In the genomic region with DNA sequence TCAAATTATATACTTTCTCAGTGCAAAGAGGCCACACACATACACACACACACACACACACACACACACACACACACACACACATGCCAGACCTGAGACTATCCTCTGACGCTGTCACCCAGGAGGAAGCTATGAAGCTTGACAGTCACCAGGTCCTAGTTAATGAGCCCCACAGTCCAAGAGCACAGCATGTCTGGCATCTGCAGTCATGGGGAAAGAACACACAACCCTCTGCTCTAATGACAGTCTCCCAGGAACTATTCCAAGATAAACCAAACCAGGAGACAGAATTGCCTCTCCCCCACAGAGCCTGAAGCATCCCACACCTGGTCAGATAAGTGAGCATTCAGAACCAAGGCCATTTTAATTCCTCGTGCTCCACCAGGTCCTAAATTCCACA, we compare ENCODE assay signal across 10 mouse cellular contexts.
A peak's percentile ranks its signal among the peaks of the same experiment; 100 is the strongest.
DNase-seq lines count a peak whose midpoint lies in the region; ATAC-seq lines count a peak whose summit lies in the region.
"Had no signal": no experiment of that assay in that cellular context is flagged by ENCODE, and none has a peak within 500 bp of the region (broad histone marks: within the 10 kb centered on the region; RNA-seq: fewer than 3 reads in every experiment).

No protein-coding gene starts in this region.

- H3K36me3 ChIP-seq in hindbrain, embryonic 12.5 days: no peaks in the 10 kb centered on the region
- no peaks in the 10 kb centered on the region for H3K36me3 ChIP-seq in hindbrain, embryonic 11.5 days (ENCODE audit: control insufficient read depth, insufficient read depth, low read length)
- no peaks in the 10 kb centered on the region for H3K36me3 ChIP-seq in hindbrain, embryonic 16.5 days (ENCODE audit: control insufficient read depth, insufficient read depth, low read length)

- DNase-seq in hindbrain, embryonic 11.5 days (ENCODE audit: low spot score): no peak
- peak; percentile 64 for DNase-seq in adipocyte (ENCODE audit: low spot score)
- peak; percentile 68 for DNase-seq in cerebellum, adult 9-10 months
- DNase-seq in layer of hippocampus, adult 9-11 months: no peak
- no peak for DNase-seq in layer of hippocampus, adult 8-10 months (ENCODE audit: low spot score in 2 of 2)
- DNase-seq: adrenal gland, adult 8-10 months had no signal

- no peak overlapping the region; the same call in 1 of the 2 replicates for H3K27ac ChIP-seq in hindbrain, embryonic 12.5 days
- no peak overlapping the region for H3K27ac ChIP-seq in hindbrain, embryonic 11.5 days (ENCODE audit: low read depth, low read length)
- no peak overlapping the region for H3K27ac ChIP-seq in hindbrain, embryonic 16.5 days (ENCODE audit: low read depth, low read length)

- H3K4me1 ChIP-seq in hindbrain, embryonic 12.5 days: no peaks in the 10 kb centered on the region
- no peaks in the 10 kb centered on the region for H3K4me1 ChIP-seq in hindbrain, embryonic 11.5 days (replicated peaks; ENCODE audit: control insufficient read depth, insufficient read depth, low read length)
- H3K4me1 ChIP-seq in hindbrain, embryonic 16.5 days (ENCODE audit: control insufficient read depth, insufficient read depth, low read depth, low read length): no peaks in the 10 kb centered on the region; the same call in 1 of the 2 replicates

- 0 out of 2 replicates have a peak, but pooled peaks have one; percentile 38 for ATAC-seq in hindbrain, embryonic 12.5 days (ENCODE audit: low FRiP score)
- ATAC-seq in hindbrain, embryonic 11.5 days (ENCODE audit: low FRiP score): no peak
- ATAC-seq in hindbrain, embryonic 16.5 days: peak; percentile 83
- no peak for ATAC-seq in CD4-positive, CD25-positive, alpha-beta regulatory T cell, adult 4 months

- no peak overlapping the region for H3K4me3 ChIP-seq in hindbrain, embryonic 12.5 days
- H3K4me3 ChIP-seq in hindbrain, embryonic 11.5 days (ENCODE audit: low read depth, low read length): no peak overlapping the region
- H3K4me3 ChIP-seq in hindbrain, embryonic 16.5 days (ENCODE audit: low read length): no peak overlapping the region
- H3K4me3 ChIP-seq: myocyte had no signal

- 62% methylated on average over 2 of the region's 2 CpGs for WGBS in hindbrain, embryonic 12.5 days
- 63% methylated on average over 2 of the region's 2 CpGs for WGBS in hindbrain, embryonic 11.5 days
- WGBS in hindbrain, embryonic 16.5 days: 46% methylated on average over 2 of the region's 2 CpGs

- no peak overlapping the region for H3K9ac ChIP-seq in hindbrain, embryonic 12.5 days
- no peak overlapping the region for H3K9ac ChIP-seq in hindbrain, embryonic 11.5 days (ENCODE audit: low read depth, low read length)
- no peak overlapping the region; the same call in 1 of the 2 replicates for H3K9ac ChIP-seq in hindbrain, embryonic 16.5 days (ENCODE audit: low read depth, low read length)

- no peaks in the 10 kb centered on the region for H3K9me3 ChIP-seq in hindbrain, embryonic 12.5 days (replicated peaks)
- no peaks in the 10 kb centered on the region for H3K9me3 ChIP-seq in hindbrain, embryonic 11.5 days (ENCODE audit: control insufficient read depth, low read length)
- H3K9me3 ChIP-seq in hindbrain, embryonic 16.5 days (ENCODE audit: control insufficient read depth, low read length): no peaks in the 10 kb centered on the region

- H3K4me2 ChIP-seq in hindbrain, embryonic 12.5 days (replicated peaks): no peak overlapping the region
- no peak overlapping the region for H3K4me2 ChIP-seq in hindbrain, embryonic 11.5 days (replicated peaks; ENCODE audit: low read depth, low read length)
- H3K4me2 ChIP-seq in hindbrain, embryonic 16.5 days (ENCODE audit: low read length): no peak overlapping the region

- no peaks in the 10 kb centered on the region for H3K27me3 ChIP-seq in hindbrain, embryonic 12.5 days
- H3K27me3 ChIP-seq in hindbrain, embryonic 11.5 days (ENCODE audit: control insufficient read depth, insufficient read depth, low read length): no peaks in the 10 kb centered on the region
- H3K27me3 ChIP-seq in hindbrain, embryonic 16.5 days (replicated peaks; ENCODE audit: control insufficient read depth, insufficient read depth, low read length): no peaks in the 10 kb centered on the region

Comparison
In these comparisons a context has a peak if more than half of its experiments do, and no peak if none do; other contexts are left out.
1. ATAC-seq: peak in hindbrain, embryonic 12.5 days (single experiment) and hindbrain, embryonic 16.5 days (single experiment); none in hindbrain, embryonic 11.5 days (single experiment) and CD4-positive, CD25-positive, alpha-beta regulatory T cell, adult 4 months (single experiment).
2. DNase-seq: peak in adipocyte (single experiment) and cerebellum, adult 9-10 months (single experiment); none in hindbrain, embryonic 11.5 days (single experiment), layer of hippocampus, adult 9-11 months (single experiment) and layer of hippocampus, adult 8-10 months (0 of 2).